Mouse (Mus musculus): ENCODE data around the gene Slc8a1. TPM values are rescaled to one million over a fixed set of nuclear protein-coding genes. Genes with fewer than 3 reads are reported as not detected.

Gene Slc8a1
- total RNA-seq (2014; fragmentation: Nextera tagmentation) = not detected in 2 replicates
- 0.11 and 0.12 TPM in 2 replicates for total RNA-seq (2017)
- polyA plus RNA-seq (2012) = not detected in 2 replicates

- no peak for ATAC-seq (ENCODE audit: extremely low read depth, insufficient number of reproducible peaks, low FRiP score, poor library complexity, severe bottlenecking)
- no peak for DNase-seq (ENCODE audit: low spot score)
- Histone ChIP-seq H3K4me1 (ENCODE audit: insufficient read depth, low read depth, low read length) (no peaks in the 10 kb centered on the region), H3K9me3 (replicated peaks) (peaks cover 6% of the 10 kb centered on the region), H3K36me3 (replicated peaks) (no peaks in the 10 kb centered on the region), H3K27me3 (ENCODE audit: insufficient read depth, low read length) (no peaks in the 10 kb centered on the region), H3K4me3 (ENCODE audit: low read depth, low read length) (no peak within 1 kb of the TSS)
- TF ChIP-seq GATA1 (IDR thresholded peaks at IDR 0.05; ENCODE audit: borderline replicate concordance, low read length) (no peak), TAL1 (conservative IDR thresholded peaks at IDR 0.05; ENCODE audit: low read depth, low read length) (no peak), CTCF (IDR thresholded peaks at IDR 0.05; ENCODE audit: low read depth, low read length) (no peak)
Measured at GRCm38 (mm10) chr17:81738311-81738755, at the start of gene Slc8a1. Gene Slc8a1, minus strand, starts transcription at chr17:81738377.

GRCm38 (mm10) chr17:81787350-81787749, 49.2 kb upstream of the Slc8a1 start:
- ATAC-seq (ENCODE audit: extremely low read depth, insufficient number of reproducible peaks, low FRiP score, poor library complexity, severe bottlenecking) (no peak), DNase-seq (ENCODE audit: low spot score) (no peak)
- Histone ChIP-seq H3K4me3 (ENCODE audit: low read depth, low read length) (no peak overlapping the region), H3K4me1 (ENCODE audit: insufficient read depth, low read depth, low read length) (no peaks in the 10 kb centered on the region), H3K36me3 (replicated peaks) (no peaks in the 10 kb centered on the region), H3K27me3 (ENCODE audit: insufficient read depth, low read length) (no peaks in the 10 kb centered on the region), H3K9me3 (replicated peaks) (peaks cover 14% of the 10 kb centered on the region)
- no peak for TF ChIP-seq GATA1 (IDR thresholded peaks at IDR 0.05; ENCODE audit: borderline replicate concordance, low read length)
- no peak for TF ChIP-seq TAL1 (conservative IDR thresholded peaks at IDR 0.05; ENCODE audit: low read depth, low read length)
- TF ChIP-seq GATA2 (IDR thresholded peaks at IDR 0.05; ENCODE audit: borderline replicate concordance, low read depth, low read length) = no peak
- no peak for TF ChIP-seq CTCF (IDR thresholded peaks at IDR 0.05; ENCODE audit: low read depth, low read length)
- no peak for TF ChIP-seq POLR2AphosphoS5 (IDR thresholded peaks at IDR 0.05; ENCODE audit: insufficient replicate concordance, low read depth, low read length)

- no peaks in the 10 kb centered on the region for H3K36me3 ChIP-seq (replicated peaks)
- no peak for DNase-seq (ENCODE audit: low spot score)
- TF ChIP-seq TAL1 (conservative IDR thresholded peaks at IDR 0.05; ENCODE audit: low read depth, low read length) (no peak), GATA1 (IDR thresholded peaks at IDR 0.05; ENCODE audit: borderline replicate concordance, low read length) (no peak), POLR2AphosphoS5 (IDR thresholded peaks at IDR 0.05; ENCODE audit: insufficient replicate concordance, low read depth, low read length) (no peak), GATA2 (IDR thresholded peaks at IDR 0.05; ENCODE audit: borderline replicate concordance, low read depth, low read length) (no peak), CTCF (IDR thresholded peaks at IDR 0.05; ENCODE audit: low read depth, low read length) (no peak)
- no peaks in the 10 kb centered on the region for H3K27me3 ChIP-seq (ENCODE audit: insufficient read depth, low read length)
- ATAC-seq (ENCODE audit: extremely low read depth, insufficient number of reproducible peaks, low FRiP score, poor library complexity, severe bottlenecking) = no peak
- H3K4me3 ChIP-seq (ENCODE audit: low read depth, low read length) = no peak overlapping the region
- H3K9me3 ChIP-seq (replicated peaks) = peaks cover 9% of the 10 kb centered on the region
- no peaks in the 10 kb centered on the region for H3K4me1 ChIP-seq (ENCODE audit: insufficient read depth, low read depth, low read length)
Measured at GRCm38 (mm10) chr17:81782326-81782725, 44.1 kb upstream of the Slc8a1 start.

GRCm38 (mm10) chr17:81781491-81781890, 43.3 kb upstream of the Slc8a1 start:
- Histone ChIP-seq H3K27me3 (ENCODE audit: insufficient read depth, low read length) (no peaks in the 10 kb centered on the region), H3K4me3 (ENCODE audit: low read depth, low read length) (no peak overlapping the region), H3K36me3 (replicated peaks) (no peaks in the 10 kb centered on the region), H3K4me1 (ENCODE audit: insufficient read depth, low read depth, low read length) (no peaks in the 10 kb centered on the region), H3K9me3 (replicated peaks) (peaks cover 9% of the 10 kb centered on the region)
- TF ChIP-seq CTCF (IDR thresholded peaks at IDR 0.05; ENCODE audit: low read depth, low read length) (no peak), GATA1 (IDR thresholded peaks at IDR 0.05; ENCODE audit: borderline replicate concordance, low read length) (no peak), TAL1 (conservative IDR thresholded peaks at IDR 0.05; ENCODE audit: low read depth, low read length) (no peak), POLR2AphosphoS5 (IDR thresholded peaks at IDR 0.05; ENCODE audit: insufficient replicate concordance, low read depth, low read length) (no peak), GATA2 (IDR thresholded peaks at IDR 0.05; ENCODE audit: borderline replicate concordance, low read depth, low read length) (no peak)
- no peak for ATAC-seq (ENCODE audit: extremely low read depth, insufficient number of reproducible peaks, low FRiP score, poor library complexity, severe bottlenecking)
- DNase-seq (ENCODE audit: low spot score) = no peak

GRCm38 (mm10) chr17:81779883-81780282, 41.7 kb upstream of the Slc8a1 start:
- no peak for ATAC-seq (ENCODE audit: extremely low read depth, insufficient number of reproducible peaks, low FRiP score, poor library complexity, severe bottlenecking)
- Histone ChIP-seq H3K4me3 (ENCODE audit: low read depth, low read length) (no peak overlapping the region), H3K9me3 (replicated peaks) (peaks cover 14% of the 10 kb centered on the region), H3K27me3 (ENCODE audit: insufficient read depth, low read length) (no peaks in the 10 kb centered on the region), H3K4me1 (ENCODE audit: insufficient read depth, low read depth, low read length) (no peaks in the 10 kb centered on the region), H3K36me3 (replicated peaks) (no peaks in the 10 kb centered on the region)
- TF ChIP-seq CTCF (IDR thresholded peaks at IDR 0.05; ENCODE audit: low read depth, low read length) (no peak), POLR2AphosphoS5 (IDR thresholded peaks at IDR 0.05; ENCODE audit: insufficient replicate concordance, low read depth, low read length) (no peak), GATA1 (IDR thresholded peaks at IDR 0.05; ENCODE audit: borderline replicate concordance, low read length) (no peak), GATA2 (IDR thresholded peaks at IDR 0.05; ENCODE audit: borderline replicate concordance, low read depth, low read length) (no peak), TAL1 (conservative IDR thresholded peaks at IDR 0.05; ENCODE audit: low read depth, low read length) (no peak)
- DNase-seq (ENCODE audit: low spot score) = no peak

GRCm38 (mm10) chr17:81750664-81751063, 12.5 kb upstream of the Slc8a1 start:
- DNase-seq (ENCODE audit: low spot score) (no peak), ATAC-seq (ENCODE audit: extremely low read depth, insufficient number of reproducible peaks, low FRiP score, poor library complexity, severe bottlenecking) (no peak)
- H3K27me3 ChIP-seq (ENCODE audit: insufficient read depth, low read length) = no peaks in the 10 kb centered on the region
- H3K4me3 ChIP-seq (ENCODE audit: low read depth, low read length) = no peak overlapping the region
- H3K36me3 ChIP-seq (replicated peaks) = no peaks in the 10 kb centered on the region
- no peak for TF ChIP-seq GATA1 (IDR thresholded peaks at IDR 0.05; ENCODE audit: borderline replicate concordance, low read length)
- no peak for TF ChIP-seq CTCF (IDR thresholded peaks at IDR 0.05; ENCODE audit: low read depth, low read length)
- H3K9me3 ChIP-seq (replicated peaks) = peaks cover 6% of the 10 kb centered on the region
- H3K4me1 ChIP-seq (ENCODE audit: insufficient read depth, low read depth, low read length) = no peaks in the 10 kb centered on the region

- DNase-seq (ENCODE audit: low spot score) = no peak
- Histone ChIP-seq H3K4me1 (ENCODE audit: insufficient read depth, low read depth, low read length) (no peaks in the 10 kb centered on the region), H3K36me3 (replicated peaks) (no peaks in the 10 kb centered on the region), H3K4me3 (ENCODE audit: low read depth, low read length) (no peak overlapping the region), H3K27me3 (ENCODE audit: insufficient read depth, low read length) (no peaks in the 10 kb centered on the region), H3K9me3 (replicated peaks) (peaks cover 17% of the 10 kb centered on the region)
- TF ChIP-seq CTCF (IDR thresholded peaks at IDR 0.05; ENCODE audit: low read depth, low read length) (no peak), TAL1 (conservative IDR thresholded peaks at IDR 0.05; ENCODE audit: low read depth, low read length) (no peak), GATA1 (IDR thresholded peaks at IDR 0.05; ENCODE audit: borderline replicate concordance, low read length) (no peak)
- no peak for ATAC-seq (ENCODE audit: extremely low read depth, insufficient number of reproducible peaks, low FRiP score, poor library complexity, severe bottlenecking)
Measured at GRCm38 (mm10) chr17:81743034-81743433, 4.9 kb upstream of the Slc8a1 start.
